Mouse (Mus musculus) adrenal gland, adult 8-10 months (tissue): ENCODE measurements around the gene Cerk. TPM values are rescaled to one million over a fixed set of nuclear protein-coding genes. Genes with fewer than 3 reads are reported as not detected.

Source experiments
- total RNA-seq, 4 experiments: library from RNA; stranded (reverse); gene quantifications; 2 replicates each; pipeline ENCODE4 v1.2.4; 2022

Gene Cerk
- total RNA-seq, 4 experiments from 2014 or later = 33.3 to 53.8 (median 43.4) TPM

Other genes with a start within 250 kb of the Cerk start
- gene Celsr1, start 152.4 kb downstream of the Cerk start, total RNA-seq = 10 to 100 TPM in 2 of 4 experiments, 1 to 10 TPM in 2; 5.2 to 16.1 (median 8.7) TPM
- gene Gramd4, start 128.4 kb downstream of the Cerk start, total RNA-seq = 10 to 100 TPM; 15.4 to 22.2 (median 17.5) TPM
- 10 to 100 TPM; 36.6 to 49.1 (median 43.4) TPM for gene Tbc1d22a, start 28.3 kb upstream of the Cerk start, total RNA-seq